ENCODE assay signal across 7 mouse cellular contexts in genomic region chr8:72136302-72136978, GRCm38 (mm10). TPM values are rescaled to one million over a fixed set of nuclear protein-coding genes. Genes with fewer than 3 reads are reported as not detected.
A peak's percentile ranks its signal among the peaks of the same experiment; 100 is the strongest.
DNase-seq lines count a peak whose midpoint lies in the region; ATAC-seq and TF ChIP-seq lines count a peak whose summit lies in the region.

No protein-coding gene starts in this region.

- H3K27ac ChIP-seq in gastrocnemius, adult 2 months, result peak overlapping the region; percentile 96
- H3K27ac ChIP-seq in hindbrain, embryonic 16.5 days (ENCODE audit: low read depth, low read length), result peak overlapping the region; percentile 87
- H3K27ac ChIP-seq in limb, embryonic 15.5 days, result peak overlapping the region; percentile 99
- H3K27ac ChIP-seq in midbrain, embryonic 16.5 days (ENCODE audit: low read length), result peak overlapping the region; percentile 79

- peaks cover 4% of the 10 kb centered on the region; the same call in 1 of the 2 replicates for H3K36me3 ChIP-seq in hindbrain, embryonic 16.5 days (ENCODE audit: control insufficient read depth, insufficient read depth, low read length)
- H3K36me3 ChIP-seq in limb, embryonic 15.5 days, result peaks cover 38% of the 10 kb centered on the region
- H3K36me3 ChIP-seq in midbrain, embryonic 16.5 days (ENCODE audit: control insufficient read depth, insufficient read depth, low read length), result peaks cover 4% of the 10 kb centered on the region; the same call in 1 of the 2 replicates

- no peak for TF ChIP-seq CTCF in Patski (IDR thresholded peaks at IDR 0.05)
- TF ChIP-seq CTCF in gastrocnemius, adult 2 months (IDR thresholded peaks at IDR 0.05), result no peak

- peak; percentile 28 for ATAC-seq in Patski
- peak; percentile 51 for ATAC-seq in hindbrain, embryonic 16.5 days
- ATAC-seq in limb, embryonic 15.5 days (ENCODE audit: insufficient number of reproducible peaks, low FRiP score, low TSS enrichment, low read depth), result peak; percentile 75
- peak; percentile 19; the same call in 1 of the 2 replicates for ATAC-seq in midbrain, embryonic 16.5 days

- H3K9ac ChIP-seq in hindbrain, embryonic 16.5 days (ENCODE audit: low read depth, low read length), result peak overlapping the region; percentile 89
- H3K9ac ChIP-seq in limb, embryonic 15.5 days, result peak overlapping the region; percentile 89
- H3K9ac ChIP-seq in midbrain, embryonic 16.5 days (ENCODE audit: low read depth, low read length), result peak overlapping the region; percentile 91

- POLR2A ChIA-PET in Patski (lab: Charles Lee), result interaction anchor here (0.5 to 3.7 kb wide), 6 partner anchors 10 to 677 kb away, joined by 3 to 30 read pairs (median 3); no protein-coding TSS in a partner anchor

- no peaks in the 10 kb centered on the region for H3K27me3 ChIP-seq in Patski
- H3K27me3 ChIP-seq in hindbrain, embryonic 16.5 days (replicated peaks; ENCODE audit: control insufficient read depth, insufficient read depth, low read length), result no peaks in the 10 kb centered on the region
- H3K27me3 ChIP-seq in limb, embryonic 15.5 days, result no peaks in the 10 kb centered on the region
- H3K27me3 ChIP-seq in midbrain, embryonic 16.5 days (ENCODE audit: control insufficient read depth, insufficient read depth, low read depth, low read length), result no peaks in the 10 kb centered on the region

- in situ Hi-C loops in Patski (cut with MboI; ENCODE audit: low pct_unique_long_range_greater_than_20kb), result loop anchor here (10.0 to 25.0 kb wide), 2 partner anchors 222 to 849 kb away; no protein-coding TSS in a partner anchor

- intact Hi-C loops in gastrocnemius, adult 2 months (cut with DNase I), result loop anchor here (10.0 kb wide), 1 partner anchor 232 kb away; the partner anchor contains the start of genes Zfp617 and Zfp882

- H3K4me3 ChIP-seq in gastrocnemius, adult 2 months, result peak overlapping the region; percentile 97
- peak overlapping the region; percentile 64 for H3K4me3 ChIP-seq in hindbrain, embryonic 16.5 days (ENCODE audit: low read length)
- H3K4me3 ChIP-seq in limb, embryonic 15.5 days, result peak overlapping the region; percentile 85
- H3K4me3 ChIP-seq in midbrain, embryonic 16.5 days (ENCODE audit: low read depth, low read length), result peak overlapping the region; percentile 82

- H3K4me2 ChIP-seq in hindbrain, embryonic 16.5 days (ENCODE audit: low read length), result peak overlapping the region; percentile 96
- peak overlapping the region; percentile 63 for H3K4me2 ChIP-seq in limb, embryonic 15.5 days
- peak overlapping the region; percentile 76 for H3K4me2 ChIP-seq in midbrain, embryonic 16.5 days (ENCODE audit: low read length)

- no peaks in the 10 kb centered on the region for H3K9me3 ChIP-seq in hindbrain, embryonic 16.5 days (ENCODE audit: control insufficient read depth, low read length)
- H3K9me3 ChIP-seq in limb, embryonic 15.5 days, result no peaks in the 10 kb centered on the region
- no peaks in the 10 kb centered on the region for H3K9me3 ChIP-seq in midbrain, embryonic 16.5 days (replicated peaks; ENCODE audit: control insufficient read depth, low read length, poor library complexity, severe bottlenecking)

- H3K4me1 ChIP-seq in hindbrain, embryonic 16.5 days (ENCODE audit: control insufficient read depth, insufficient read depth, low read depth, low read length), result peaks cover 9% of the 10 kb centered on the region
- peaks cover 14% of the 10 kb centered on the region for H3K4me1 ChIP-seq in limb, embryonic 15.5 days
- H3K4me1 ChIP-seq in midbrain, embryonic 16.5 days (ENCODE audit: control insufficient read depth, insufficient read depth, low read length), result peaks cover 15% of the 10 kb centered on the region

- CTCF ChIA-PET in Patski (lab: Charles Lee), result interaction anchor here (0.7 to 1.1 kb wide), 2 partner anchors 12 to 104 kb away, joined by 3 to 7 read pairs; partner anchors contain the start of gene Ap1m1

- WGBS in hindbrain, embryonic 16.5 days, result 2% methylated on average over 18 of the region's 18 CpGs
- WGBS in limb, embryonic 15.5 days, result under 1% methylated on average over 18 of the region's 18 CpGs
- under 1% methylated on average over 18 of the region's 18 CpGs for WGBS in midbrain, embryonic 16.5 days

- DNase-seq in Patski (ENCODE audit: low read depth, low spot score), result no peak
- DNase-seq in cerebellum, adult 18-20 months, result peak; percentile 44 to 59
- DNase-seq in gastrocnemius, adult 2 months, result peak; percentile 69
- peak; percentile 55 to 70 for DNase-seq in spleen, postnatal 4 days (ENCODE audit: low spot score in 2 of 2)

RNA-seq across cellular contexts. Expression of gene Tpm4, which starts 1.7 kb away (rescaled TPM):
- polyA plus RNA-seq in Patski (2021), result 660 TPM
- total RNA-seq in gastrocnemius, adult 2 months (2021), result 10 to 100 TPM; 22.2 to 44.0 TPM
- 174 and 197 TPM in 2 replicates for polyA plus RNA-seq in hindbrain, embryonic 16.5 days (2015; fragmentation: Nextera tagmentation; extraction: Ambion mirVana)
- 665 and 704 TPM in 2 replicates for polyA plus RNA-seq in limb, embryonic 15.5 days (2015; fragmentation: Nextera tagmentation; extraction: Ambion mirVana)
- polyA plus RNA-seq in midbrain, embryonic 16.5 days (2015; fragmentation: Nextera tagmentation; extraction: Ambion mirVana), result 151 and 168 TPM in 2 replicates

RNA-seq across cellular contexts. Expression of gene Rab8a, which starts 24.6 kb away (rescaled TPM):
- 111 TPM for polyA plus RNA-seq in Patski (2021)
- total RNA-seq in gastrocnemius, adult 2 months (2021), result 10 to 100 TPM; 10.4 to 11.4 TPM
- polyA plus RNA-seq in hindbrain, embryonic 16.5 days (2015; fragmentation: Nextera tagmentation; extraction: Ambion mirVana), result 84.3 and 87.7 TPM in 2 replicates
- 110 and 133 TPM in 2 replicates for polyA plus RNA-seq in limb, embryonic 15.5 days (2015; fragmentation: Nextera tagmentation; extraction: Ambion mirVana)
- polyA plus RNA-seq in midbrain, embryonic 16.5 days (2015; fragmentation: Nextera tagmentation; extraction: Ambion mirVana), result 84.5 and 96.5 TPM in 2 replicates

RNA-seq across cellular contexts. Expression of gene Olfr374, which starts 29.6 kb away (rescaled TPM):
- 0.01 TPM for polyA plus RNA-seq in Patski (2021)
- total RNA-seq in gastrocnemius, adult 2 months (2021), result not detected
- polyA plus RNA-seq in hindbrain, embryonic 16.5 days (2015; fragmentation: Nextera tagmentation; extraction: Ambion mirVana), result 0.03 TPM in 1 of 2 replicates, not detected in the other
- polyA plus RNA-seq in limb, embryonic 15.5 days (2015; fragmentation: Nextera tagmentation; extraction: Ambion mirVana), result 0.01 and 0.09 TPM in 2 replicates
- polyA plus RNA-seq in midbrain, embryonic 16.5 days (2015; fragmentation: Nextera tagmentation; extraction: Ambion mirVana), result 0.04 TPM in 1 of 2 replicates, not detected in the other

RNA-seq across cellular contexts. Expression of gene Hsh2d, which starts 53.0 kb away (rescaled TPM):
- 0.05 TPM for polyA plus RNA-seq in Patski (2021)
- not detected for total RNA-seq in gastrocnemius, adult 2 months (2021)
- polyA plus RNA-seq in hindbrain, embryonic 16.5 days (2015; fragmentation: Nextera tagmentation; extraction: Ambion mirVana), result not detected in 2 replicates
- not detected in 2 replicates for polyA plus RNA-seq in limb, embryonic 15.5 days (2015; fragmentation: Nextera tagmentation; extraction: Ambion mirVana)
- not detected in 2 replicates for polyA plus RNA-seq in midbrain, embryonic 16.5 days (2015; fragmentation: Nextera tagmentation; extraction: Ambion mirVana)

RNA-seq across cellular contexts. Expression of gene Olfr373, which starts 53.5 kb away (rescaled TPM):
- polyA plus RNA-seq in Patski (2021), result 0.01 TPM
- not detected for total RNA-seq in gastrocnemius, adult 2 months (2021)
- polyA plus RNA-seq in hindbrain, embryonic 16.5 days (2015; fragmentation: Nextera tagmentation; extraction: Ambion mirVana), result not detected in 2 replicates
- 0.04 TPM in 1 of 2 replicates, not detected in the other for polyA plus RNA-seq in limb, embryonic 15.5 days (2015; fragmentation: Nextera tagmentation; extraction: Ambion mirVana)
- polyA plus RNA-seq in midbrain, embryonic 16.5 days (2015; fragmentation: Nextera tagmentation; extraction: Ambion mirVana), result not detected in 2 replicates

Comparison
In these comparisons a context has a peak if more than half of its experiments do, and no peak if none do; other contexts are left out.
1. ATAC-seq: peak in every context shown above with its lines; median percentile 75 in limb, embryonic 15.5 days; 51 in hindbrain, embryonic 16.5 days; 28 in Patski; 19 in midbrain, embryonic 16.5 days.